Mouse (Mus musculus) MEL (cell line): ENCODE measurements around the gene Hcn2. TPM values are rescaled to one million over a fixed set of nuclear protein-coding genes. Genes with fewer than 3 reads are reported as not detected.

Experiments
- DNase-seq: peaks from one replicate; pipeline ENCODE4 v3.0.0; 2011; ENCODE audit warnings: low read depth, low spot score
- H3K27ac ChIP-seq: 2 replicates; pipeline ENCODE4 v1.5.1; 2012; ENCODE audit warnings: low read depth, mild to moderate bottlenecking, control low read depth, low read length, moderate library complexity; ENCODE audit not compliant: control insufficient read depth
- H3K27me3 ChIP-seq, 2 experiments: fragments of 150-350 bp in 1 of 2; sonication (generic) in 1 of 2; 2 replicates each; pipeline ENCODE4 v1.6.1; 2012; ENCODE audit warnings: low read length in 2 of 2, mild to moderate bottlenecking in 2 of 2, improper control_type of control experiment in 1 of 2, moderate library complexity in 1 of 2; ENCODE audit not compliant: insufficient read depth in 2 of 2, control insufficient read depth in 1 of 2
- H3K36me3 ChIP-seq, 2 experiments: 2 replicates each; pipeline ENCODE4 v1.6.1; 2012 to 2014; ENCODE audit warnings: low read length in 2 of 2, improper control_type of control experiment in 1 of 2, inconsistent platforms in 1 of 2, mild to moderate bottlenecking in 1 of 2; ENCODE audit not compliant: insufficient read depth in 2 of 2, control insufficient read depth in 1 of 2
- H3K4me1 ChIP-seq, 2 experiments: fragments of 150-350 bp in 1 of 2; sonication (generic) in 1 of 2; 2 replicates each; pipeline ENCODE4 v1.6.1; 2012; ENCODE audit warnings: low read length in 2 of 2, improper control_type of control experiment in 1 of 2, mild to moderate bottlenecking in 1 of 2; ENCODE audit not compliant: insufficient read depth in 2 of 2, control insufficient read depth in 1 of 2
- H3K4me3 ChIP-seq, 2 experiments: fragments of 150-350 bp in 1 of 2; sonication (generic) in 1 of 2; 2 replicates each; pipeline ENCODE4 v1.5.1; 2012; ENCODE audit warnings: low read depth in 2 of 2, low read length in 2 of 2, mild to moderate bottlenecking in 2 of 2, moderate library complexity in 2 of 2, control low read depth in 1 of 2, improper control_type of control experiment in 1 of 2; ENCODE audit not compliant: control insufficient read depth in 1 of 2, insufficient read depth in 1 of 2
- H3K79me2 ChIP-seq: 2 replicates; pipeline ENCODE4 v1.6.1; 2012; ENCODE audit warnings: mild to moderate bottlenecking, low read length, moderate library complexity; ENCODE audit not compliant: control insufficient read depth, poor library complexity, insufficient read depth
- H3K9ac ChIP-seq: 2 replicates; pipeline ENCODE4 v1.6.1; 2012; ENCODE audit warnings: low read depth, mild to moderate bottlenecking, control low read depth, low read length, moderate library complexity; ENCODE audit not compliant: control insufficient read depth, poor library complexity, severe bottlenecking
- H3K9me3 ChIP-seq: fragments of 150-350 bp; sonication (generic); replicated peaks from 2 replicates; pipeline ENCODE4 v1.6.1; 2012; ENCODE audit warnings: mild to moderate bottlenecking, low read length, improper control_type of control experiment, moderate library complexity; ENCODE audit not compliant: insufficient read depth
- BHLHE40 ChIP-seq: IDR thresholded peaks from 2 replicates; pipeline ENCODE4 v1.6.1; 2012; ENCODE audit warnings: low read depth, mild to moderate bottlenecking, inconsistent platforms, low read length, improper control_type of control experiment, borderline replicate concordance
- CHD1 ChIP-seq: IDR thresholded peaks from 2 replicates; pipeline ENCODE4 v1.6.1; 2012; ENCODE audit warnings: low read depth, mild to moderate bottlenecking, inconsistent platforms, low read length, improper control_type of control experiment
- CHD2 ChIP-seq: IDR thresholded peaks from 2 replicates; pipeline ENCODE4 v1.6.1; 2011; ENCODE audit warnings: low read length, improper control_type of control experiment
- CTCF ChIP-seq, 3 experiments: IDR thresholded peaks in 2 of 3; conservative IDR thresholded peaks in 1 of 3; 2 replicates each; pipeline ENCODE4 v1.5.1; 2011 to 2012; ENCODE audit warnings: low read length in 3 of 3, low read depth in 2 of 3, mild to moderate bottlenecking in 2 of 3, improper control_type of control experiment in 1 of 3, inconsistent platforms in 1 of 3, mixed read lengths in 1 of 3, moderate library complexity in 1 of 3; ENCODE audit not compliant: control insufficient read depth in 1 of 3, insufficient read depth in 1 of 3, poor library complexity in 1 of 3, severe bottlenecking in 1 of 3
- ELF1 ChIP-seq: IDR thresholded peaks from 2 replicates; pipeline ENCODE4 v1.6.1; 2014; ENCODE audit warnings: low read depth, mild to moderate bottlenecking, inconsistent platforms, low read length, improper control_type of control experiment, moderate library complexity
- EP300 ChIP-seq, 2 experiments: IDR thresholded peaks; 2 replicates each; pipeline ENCODE4 v1.6.1; 2011; ENCODE audit warnings: improper control_type of control experiment in 2 of 2, low read length in 2 of 2, low read depth in 1 of 2, mild to moderate bottlenecking in 1 of 2
- ETS1 ChIP-seq: IDR thresholded peaks from 2 replicates; pipeline ENCODE4 v1.6.1; 2012; ENCODE audit warnings: low read depth, mild to moderate bottlenecking, inconsistent platforms, low read length, improper control_type of control experiment, moderate library complexity
- KAT2A ChIP-seq: conservative IDR thresholded peaks from 2 replicates; pipeline ENCODE4 v1.6.1; 2012; ENCODE audit warnings: low read depth, low read length, improper control_type of control experiment, inconsistent platforms
- MAX ChIP-seq: IDR thresholded peaks from 2 replicates; pipeline ENCODE4 v1.6.1; 2011; ENCODE audit warnings: low read length, improper control_type of control experiment
- MYB ChIP-seq: IDR thresholded peaks from 2 replicates; pipeline ENCODE4 v1.6.1; 2011; ENCODE audit warnings: mild to moderate bottlenecking, low read depth, low read length, improper control_type of control experiment
- NELFE ChIP-seq: IDR thresholded peaks from 2 replicates; pipeline ENCODE4 v1.6.1; 2011; ENCODE audit warnings: low read depth, low read length, improper control_type of control experiment
- NRF1 ChIP-seq: IDR thresholded peaks from 2 replicates; pipeline ENCODE4 v1.6.1; 2014; ENCODE audit warnings: low read depth, mild to moderate bottlenecking, inconsistent platforms, low read length, improper control_type of control experiment, moderate library complexity; ENCODE audit not compliant: poor library complexity, insufficient read depth, severe bottlenecking
- POLR2A ChIP-seq, 2 experiments: IDR thresholded peaks; 2 replicates each; pipeline ENCODE4 v1.6.1; 2011 to 2012; ENCODE audit warnings: low read length in 2 of 2, mild to moderate bottlenecking in 2 of 2, control low read depth in 1 of 2, improper control_type of control experiment in 1 of 2, low read depth in 1 of 2, moderate library complexity in 1 of 2; ENCODE audit not compliant: control insufficient read depth in 1 of 2, insufficient read depth in 1 of 2, poor library complexity in 1 of 2
- POLR2AphosphoS5 ChIP-seq: IDR thresholded peaks from 2 replicates; pipeline ENCODE4 v1.6.1; 2012; ENCODE audit warnings: low read depth, borderline replicate concordance, mild to moderate bottlenecking, inconsistent platforms, low read length, moderate library complexity, mixed read lengths
- RAD21 ChIP-seq: IDR thresholded peaks from 2 replicates; pipeline ENCODE4 v1.6.1; 2011; ENCODE audit warnings: mild to moderate bottlenecking, low read depth, low read length, improper control_type of control experiment
- SMC3 ChIP-seq: IDR thresholded peaks from 2 replicates; pipeline ENCODE4 v1.6.1; 2011; ENCODE audit warnings: low read depth, low read length, improper control_type of control experiment
- TCF12 ChIP-seq: IDR thresholded peaks from 2 replicates; pipeline ENCODE4 v1.6.1; 2014; ENCODE audit warnings: low read depth, mild to moderate bottlenecking, inconsistent platforms, low read length, improper control_type of control experiment, moderate library complexity
- UBTF ChIP-seq: IDR thresholded peaks from 2 replicates; pipeline ENCODE4 v1.6.1; 2012; ENCODE audit warnings: low read depth, mild to moderate bottlenecking, inconsistent platforms, low read length, improper control_type of control experiment, moderate library complexity, borderline replicate concordance; ENCODE audit not compliant: insufficient read depth
- ZC3H11A ChIP-seq: IDR thresholded peaks from 2 replicates; pipeline ENCODE4 v1.6.1; 2012; ENCODE audit warnings: low read depth, mild to moderate bottlenecking, inconsistent platforms, low read length, improper control_type of control experiment
- ZMIZ1 ChIP-seq: IDR thresholded peaks from 2 replicates; pipeline ENCODE4 v1.6.1; 2012; ENCODE audit warnings: low read depth, mild to moderate bottlenecking, inconsistent platforms, low read length, improper control_type of control experiment, moderate library complexity
- ZNF384 ChIP-seq: IDR thresholded peaks from 2 replicates; pipeline ENCODE4 v1.6.1; 2012; ENCODE audit warnings: low read depth, mild to moderate bottlenecking, inconsistent platforms, low read length, improper control_type of control experiment
- polyA plus RNA-seq, 2 experiments: library from polyadenylated mRNA; stranded (reverse) in 1 of 2; unstranded in 1 of 2; fragments of >175 nt in 1 of 2; fragments of >200 nt in 1 of 2; gene quantifications; 2 replicates each; pipeline versions ENCODE4 v1.2.1 to v1.2.4; 2012; ENCODE audit warnings: low replicate concordance in 2 of 2, low read depth in 1 of 2; ENCODE audit not compliant: insufficient read length in 2 of 2, insufficient read depth in 1 of 2, missing spikeins in 1 of 2
- total RNA-seq: library from RNA; depleted of rRNA; stranded (reverse); fragments of 300-350 nt; gene quantifications from 2 replicates; pipeline ENCODE4 v1.2.3, GENCODE M21; 2012

Hcn2 gene
- total and polyA plus RNA-seq, 3 experiments: 0.42 to 1.6 TPM; not detected in 1

- no peaks in the 10 kb centered on the region for H3K79me2 ChIP-seq
- no peak for TF ChIP-seq MYB
- TF ChIP-seq POLR2A (IDR thresholded peaks at IDR 0.05; ENCODE audit: control insufficient read depth in 1 of 2, insufficient read depth in 1 of 2, low read depth in 1 of 2, low read length in 2 of 2, poor library complexity in 1 of 2): no peak
- no peak for TF ChIP-seq CHD1
- no peak for TF ChIP-seq CTCF (IDR thresholded peaks at IDR 0.05 in 2 of 3, conservative IDR thresholded peaks at IDR 0.05 in 1 of 3; ENCODE audit: control insufficient read depth in 1 of 3, insufficient read depth in 1 of 3, low read depth in 2 of 3, low read length in 3 of 3, poor library complexity in 1 of 3, severe bottlenecking in 1 of 3)
- no peak for TF ChIP-seq TCF12
- no peak for TF ChIP-seq SMC3
- TF ChIP-seq NELFE: no peak
- TF ChIP-seq KAT2A: no peak
- no peak for TF ChIP-seq ZMIZ1
- TF ChIP-seq CHD2: no peak
- TF ChIP-seq ZNF384: no peak
- TF ChIP-seq BHLHE40: no peak
- no peak for TF ChIP-seq POLR2AphosphoS5
- no peak for TF ChIP-seq ETS1
- no peak for TF ChIP-seq NRF1
- TF ChIP-seq, all 39 proteins: peak for 0
- H3K9me3 ChIP-seq: no peaks in the 10 kb centered on the region
- no peaks in the 10 kb centered on the region for H3K4me1 ChIP-seq
- no peak for DNase-seq
- H3K36me3 ChIP-seq: no peaks in the 10 kb centered on the region
- no peaks in the 10 kb centered on the region for H3K27me3 ChIP-seq
- H3K9ac ChIP-seq: no peak overlapping the region
- H3K4me3 ChIP-seq: no peak overlapping the region
- H3K27ac ChIP-seq: no peak overlapping the region
Observed at GRCm38 (mm10) chr10:79729357-79729965, 13.0 kb downstream of the Hcn2 start.

GRCm38 (mm10) chr10:79732500-79732899 lies 16.1 kb downstream of the Hcn2 start:
- Histone ChIP-seq H3K9me3 (no peaks in the 10 kb centered on the region), H3K36me3 (no peaks in the 10 kb centered on the region; a peak in 1 of 4 replicates), H3K79me2 (no peaks in the 10 kb centered on the region), H3K9ac (no peak overlapping the region), H3K4me3 (no peak overlapping the region), H3K4me1 (no peaks in the 10 kb centered on the region), H3K27ac (no peak overlapping the region), H3K27me3 (no peaks in the 10 kb centered on the region)
- TF ChIP-seq NRF1 (no peak), CHD1 (no peak), UBTF (no peak), EP300 (IDR thresholded peaks at IDR 0.05; ENCODE audit: low read depth in 1 of 2, low read length in 2 of 2) (no peak), SMC3 (peak; percentile 77), CTCF (IDR thresholded peaks at IDR 0.05 in 2 of 3, conservative IDR thresholded peaks at IDR 0.05 in 1 of 3; ENCODE audit: control insufficient read depth in 1 of 3, insufficient read depth in 1 of 3, low read depth in 2 of 3, low read length in 3 of 3, poor library complexity in 1 of 3, severe bottlenecking in 1 of 3) (peak; percentile 80 to 90 (median 80)), ZC3H11A (peak; percentile 41; the same call in 1 of the 2 replicates), ELF1 (no peak), MAX (no peak), KAT2A (no peak), RAD21 (peak; percentile 60)
- peak; percentile 67 for DNase-seq
